Mouse (Mus musculus): ENCODE data around the gene Dcaf8. TPM values are rescaled to one million over a fixed set of nuclear protein-coding genes. Genes with fewer than 3 reads are reported as not detected.

Dcaf8 gene
- total RNA-seq, 2 experiments from 2014 or later = 232 to 600 TPM

DNA sequence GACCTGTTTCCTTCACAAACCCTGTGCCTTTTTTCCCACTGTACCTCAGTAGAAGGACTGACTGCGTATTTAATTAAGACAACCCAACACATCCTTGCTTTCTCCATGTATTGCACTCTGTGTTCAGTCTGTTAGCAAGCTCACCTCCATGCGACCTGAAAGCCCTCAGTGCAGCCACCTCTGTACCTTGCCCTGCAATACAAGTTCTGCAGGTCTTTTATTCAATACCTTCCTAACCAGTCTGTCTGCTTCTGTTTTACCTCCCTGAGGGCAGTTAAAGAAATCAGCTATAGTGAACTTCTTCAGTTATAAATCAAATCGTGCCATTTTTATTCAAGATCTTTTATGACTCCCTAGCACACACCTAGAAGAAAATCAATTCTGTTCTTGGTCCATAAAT lies 6.4 kb upstream of the Dcaf8 start:
- ATAC-seq (replicated peaks; ENCODE audit: low FRiP score, poor library complexity, severe bottlenecking) = no peak

DNA sequence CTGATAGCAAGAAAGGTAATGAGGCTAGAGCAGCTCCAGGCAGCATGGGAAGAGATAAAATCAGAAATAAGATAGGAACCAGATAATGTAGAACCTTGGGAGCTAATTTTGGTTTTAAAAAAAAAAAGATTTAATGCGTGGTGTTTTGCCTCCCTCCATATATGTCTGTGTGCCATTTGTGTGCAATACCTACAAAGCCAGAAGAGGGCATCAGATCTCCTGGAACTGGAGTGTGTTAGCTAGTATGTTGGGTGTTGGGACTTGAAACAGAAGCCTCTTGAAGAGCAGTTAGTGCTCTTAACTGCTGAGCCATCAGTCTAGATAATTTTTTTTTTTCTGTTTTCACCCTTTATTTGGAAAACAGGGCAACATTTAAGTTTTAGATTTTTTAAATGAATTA lies 4.3 kb upstream of the Dcaf8 start:
- ATAC-seq (replicated peaks; ENCODE audit: low FRiP score, poor library complexity, severe bottlenecking) = peak; percentile 40; the same call in 1 of the 2 replicates

- peak; percentile 66 for ATAC-seq (replicated peaks; ENCODE audit: low FRiP score, poor library complexity, severe bottlenecking)
These were observed 533 bp downstream of the Dcaf8 start for GRCm38 (mm10) chr1:172148279-172148954.

GRCm38 (mm10) chr1:172148955-172149815 lies 1.3 kb downstream of the Dcaf8 start:
- ATAC-seq (replicated peaks; ENCODE audit: low FRiP score, poor library complexity, severe bottlenecking) = 0 out of 2 replicates have a peak, but pooled peaks have one; percentile 22

- ATAC-seq (replicated peaks; ENCODE audit: low FRiP score, poor library complexity, severe bottlenecking) = no peak
These were observed 6.7 kb downstream of the Dcaf8 start for GRCm38 (mm10) chr1:172154536-172154935.

GRCm38 (mm10) chr1:172155518-172155917 lies 7.6 kb downstream of the Dcaf8 start:
- ATAC-seq (replicated peaks; ENCODE audit: low FRiP score, poor library complexity, severe bottlenecking) = peak; percentile 74

GRCm38 (mm10) chr1:172159970-172160369 lies 12.1 kb downstream of the Dcaf8 start:
- no peak for ATAC-seq (replicated peaks; ENCODE audit: low FRiP score, poor library complexity, severe bottlenecking)

- no peak for ATAC-seq (replicated peaks; ENCODE audit: low FRiP score, poor library complexity, severe bottlenecking)
These were observed 12.6 kb downstream of the Dcaf8 start for GRCm38 (mm10) chr1:172160508-172160907.

DNA sequence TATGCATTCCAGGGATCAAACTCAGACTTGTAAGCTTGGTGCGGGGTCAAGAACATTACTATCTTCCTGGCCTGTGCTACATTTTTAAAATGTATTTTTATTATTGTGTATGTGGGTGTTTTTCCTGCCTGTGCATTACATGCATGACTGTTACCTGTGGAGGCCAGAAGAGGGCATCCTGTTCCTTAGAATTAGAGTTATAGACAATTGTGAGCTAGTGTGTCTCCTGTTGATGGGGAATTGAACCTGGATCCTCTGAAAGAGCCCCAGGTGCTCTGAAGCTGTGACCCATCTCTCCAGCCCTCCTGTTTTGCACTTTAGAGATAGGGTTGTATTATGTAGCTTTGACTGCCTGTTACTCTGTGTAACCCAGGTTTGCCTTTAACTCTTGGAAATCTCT lies 14.1 kb downstream of the Dcaf8 start:
- peak; percentile 56 for ATAC-seq (replicated peaks; ENCODE audit: low FRiP score, poor library complexity, severe bottlenecking)

DNA sequence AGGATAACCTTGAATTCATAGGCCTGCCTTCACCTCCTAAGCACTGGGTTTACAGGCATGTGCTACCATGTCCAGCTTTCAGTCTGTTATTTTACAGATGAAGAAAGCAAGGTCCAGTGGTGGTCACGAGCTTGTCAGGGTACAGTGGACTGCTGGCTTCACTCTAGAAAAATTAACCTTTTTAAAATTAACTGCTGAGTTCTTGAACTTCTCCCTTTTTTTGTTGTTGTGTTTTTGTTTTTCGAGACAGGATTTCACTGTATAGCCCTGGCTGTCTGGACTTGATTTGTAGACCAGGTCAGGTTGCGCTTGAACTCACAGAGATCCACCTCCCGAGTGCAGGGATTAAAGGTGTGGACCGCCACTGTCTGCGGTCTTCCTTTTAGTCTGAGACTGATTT lies 15.1 kb downstream of the Dcaf8 start:
- ATAC-seq (replicated peaks; ENCODE audit: low FRiP score, poor library complexity, severe bottlenecking) = no peak

GRCm38 (mm10) chr1:172167911-172168310 lies 20.0 kb downstream of the Dcaf8 start:
- ATAC-seq (replicated peaks; ENCODE audit: low FRiP score, poor library complexity, severe bottlenecking) = no peak

- no peak for ATAC-seq (replicated peaks; ENCODE audit: low FRiP score, poor library complexity, severe bottlenecking)
These were observed 21.9 kb downstream of the Dcaf8 start for GRCm38 (mm10) chr1:172169809-172170208.

DNA sequence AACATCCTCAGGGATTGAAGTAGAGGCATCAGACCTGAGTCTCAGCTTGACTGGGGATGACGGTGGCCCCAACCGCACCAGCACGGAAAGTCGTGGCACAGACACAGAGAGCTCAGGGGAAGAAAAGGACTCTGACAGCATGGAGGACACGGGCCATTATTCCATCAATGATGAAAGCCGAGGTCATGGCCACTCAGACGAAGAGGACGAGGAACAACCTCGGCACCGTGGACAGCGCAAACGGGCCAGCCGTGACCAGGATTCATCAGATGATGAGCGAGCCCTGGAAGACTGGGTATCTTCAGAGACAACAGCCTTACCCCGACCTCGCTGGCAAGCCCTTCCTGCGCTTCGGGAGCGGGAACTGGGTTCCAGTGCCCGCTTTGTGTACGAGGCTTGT lies 24.5 kb downstream of the Dcaf8 start:
- no peak for ATAC-seq (replicated peaks; ENCODE audit: low FRiP score, poor library complexity, severe bottlenecking)

GRCm38 (mm10) chr1:172173181-172173580 lies 25.3 kb downstream of the Dcaf8 start:
- ATAC-seq (replicated peaks; ENCODE audit: low FRiP score, poor library complexity, severe bottlenecking) = no peak

GRCm38 (mm10) chr1:172177791-172178190 lies 29.9 kb downstream of the Dcaf8 start:
- ATAC-seq (replicated peaks; ENCODE audit: low FRiP score, poor library complexity, severe bottlenecking) = no peak

DNA sequence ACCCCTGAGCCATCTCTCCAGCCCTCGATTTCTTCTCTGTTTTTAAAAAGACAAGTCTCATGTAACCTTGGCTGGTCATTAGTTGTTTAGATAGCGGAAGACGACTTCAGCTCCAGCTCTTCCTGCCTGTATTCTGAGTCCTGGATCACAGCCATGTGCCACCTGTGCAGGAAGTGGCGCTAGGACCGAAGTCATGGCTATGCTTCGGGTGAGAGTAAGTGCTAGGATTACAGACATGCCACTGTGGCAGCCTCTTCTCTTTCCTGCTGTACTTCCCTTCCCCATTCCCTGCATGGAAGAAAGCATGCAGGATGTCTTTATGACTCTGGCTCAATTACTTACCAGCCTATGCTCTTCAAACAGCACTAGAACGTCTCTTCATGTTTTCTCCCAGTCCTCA lies 31.2 kb downstream of the Dcaf8 start:
- no peak for ATAC-seq (replicated peaks; ENCODE audit: low FRiP score, poor library complexity, severe bottlenecking)

- ATAC-seq (replicated peaks; ENCODE audit: low FRiP score, poor library complexity, severe bottlenecking) = no peak
These were observed 33.0 kb downstream of the Dcaf8 start for GRCm38 (mm10) chr1:172180881-172181280.

DNA sequence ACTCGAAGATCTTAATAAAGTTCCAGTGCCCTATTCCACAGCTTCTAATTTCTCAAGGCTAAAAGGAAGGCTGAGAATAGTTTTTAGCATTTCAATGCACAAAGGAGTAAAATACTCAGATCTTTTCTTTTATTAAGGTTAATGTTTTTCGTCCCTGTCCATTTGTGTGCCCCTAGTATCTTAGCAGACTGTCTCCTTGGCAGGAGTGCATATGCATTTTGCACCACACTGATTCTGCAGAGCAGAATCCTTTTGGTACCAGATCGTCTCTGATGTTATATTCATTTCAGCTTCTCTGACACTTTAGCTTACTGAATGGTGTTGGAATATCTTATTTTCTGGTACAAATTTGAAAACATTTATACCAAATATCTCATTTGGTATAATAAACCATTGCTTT lies 33.9 kb downstream of the Dcaf8 start:
- ATAC-seq (replicated peaks; ENCODE audit: low FRiP score, poor library complexity, severe bottlenecking) = no peak

GRCm38 (mm10) chr1:172183056-172183455 lies 35.2 kb downstream of the Dcaf8 start:
- no peak for ATAC-seq (replicated peaks; ENCODE audit: low FRiP score, poor library complexity, severe bottlenecking)

GRCm38 (mm10) chr1:172183915-172184314 lies 36.0 kb downstream of the Dcaf8 start:
- ATAC-seq (replicated peaks; ENCODE audit: low FRiP score, poor library complexity, severe bottlenecking) = no peak

Data from erythroblast, adult 5-6 weeks (primary cell).